Mouse (Mus musculus): ENCODE data around the gene Jakmip3. TPM values are rescaled to one million over a fixed set of nuclear protein-coding genes. Genes with fewer than 3 reads are reported as not detected.
A peak's percentile ranks its signal among the peaks of the same experiment; 100 is the strongest.

The Jakmip3 gene
- polyA plus RNA-seq (2015; fragmentation: Nextera tagmentation; extraction: Ambion mirVana) = 4.3 and 5.1 TPM in 2 replicates

DNA sequence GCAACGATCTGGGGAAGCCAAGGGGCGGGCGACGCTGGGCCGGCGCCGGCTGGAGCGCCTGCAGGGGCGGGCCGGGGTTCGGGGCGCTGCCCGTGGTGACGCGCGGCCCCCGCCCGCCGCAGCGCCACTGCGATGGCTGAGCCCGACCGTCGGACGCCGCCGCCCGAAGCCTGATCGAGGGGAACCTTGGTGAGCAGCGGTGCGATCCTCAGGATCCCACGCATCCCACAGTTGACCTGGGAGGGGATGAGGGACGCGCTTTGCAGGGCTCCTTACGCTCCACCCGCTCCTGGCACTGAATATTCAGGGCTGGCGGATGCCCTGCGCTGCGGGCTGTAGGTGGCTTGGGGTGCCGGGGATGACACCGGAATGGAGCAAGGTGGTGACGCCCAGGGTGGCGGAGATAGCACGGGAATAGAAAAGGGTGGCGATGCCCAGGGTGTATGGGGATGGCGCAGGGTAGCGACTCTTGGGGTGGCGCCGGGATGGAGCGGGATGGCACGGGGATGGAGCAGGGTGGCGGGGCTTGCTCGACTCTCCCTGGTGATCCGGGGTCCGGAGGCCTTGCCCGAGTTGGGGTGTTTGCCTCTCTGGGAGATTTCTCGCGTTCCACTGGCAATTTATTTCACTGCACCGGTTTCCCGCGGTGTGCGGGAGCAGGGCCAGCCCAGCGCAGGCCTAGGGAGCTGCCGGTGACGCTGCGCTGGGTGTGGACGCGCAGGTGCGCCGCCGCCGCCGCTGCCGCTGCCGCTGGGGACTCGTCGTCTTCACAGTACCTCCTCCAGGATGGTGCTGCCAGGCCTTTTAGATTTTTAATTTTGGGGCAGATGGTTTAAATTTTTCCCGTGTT, at the start of gene Jakmip3:
TSS of gene Jakmip3 (plus strand) at position 119 of the 850 bp plus-strand sequence.
- Histone ChIP-seq H3K4me1 (replicated peaks) (peaks cover 18% of the 10 kb centered on the region), H3K9ac (peak within 1 kb of the TSS; percentile 78), H3K27ac (peak within 1 kb of the TSS; percentile 55), H3K4me3 (peak within 1 kb of the TSS; percentile 57), H3K9me3 (no peaks in the 10 kb centered on the region), H3K27me3 (peaks cover 88% of the 10 kb centered on the region), H3K4me2 (peak within 1 kb of the TSS; percentile 88), H3K36me3 (no peaks in the 10 kb centered on the region)
- under 1% methylated on average over 78 of the region's 78 CpGs for WGBS
- peak; percentile 80 for ATAC-seq (ENCODE audit: low FRiP score)

DNA sequence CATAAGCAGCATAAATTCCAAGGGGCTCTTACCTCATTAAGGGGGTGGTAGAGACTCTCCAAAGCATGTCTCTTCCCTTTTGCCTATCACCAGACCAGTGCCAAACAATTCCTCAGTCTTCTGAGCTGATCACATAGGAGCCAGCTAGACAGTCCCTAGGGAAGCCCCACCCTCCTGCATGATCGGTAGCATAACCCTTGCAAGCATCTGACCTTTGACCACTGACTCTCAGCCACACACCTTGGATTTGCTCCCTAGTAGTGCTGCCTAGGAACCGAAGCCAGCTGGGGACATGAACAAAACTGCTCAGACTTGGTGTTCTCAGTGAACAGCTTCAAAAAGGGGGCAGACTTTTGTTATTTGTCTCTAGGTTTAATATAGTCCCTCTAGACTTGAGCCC, 42.4 kb upstream of the Jakmip3 start:
- H3K4me1 ChIP-seq (replicated peaks) = no peaks in the 10 kb centered on the region
- H3K4me2 ChIP-seq = no peak overlapping the region
- H3K27ac ChIP-seq = no peak overlapping the region
- peaks cover 37% of the 10 kb centered on the region for H3K36me3 ChIP-seq
- H3K9ac ChIP-seq = no peak overlapping the region
- 78% methylated on average over 2 of the region's 2 CpGs for WGBS
- no peaks in the 10 kb centered on the region for H3K27me3 ChIP-seq
- H3K4me3 ChIP-seq = no peak overlapping the region
- H3K9me3 ChIP-seq = no peaks in the 10 kb centered on the region
- ATAC-seq (ENCODE audit: low FRiP score) = no peak

DNA sequence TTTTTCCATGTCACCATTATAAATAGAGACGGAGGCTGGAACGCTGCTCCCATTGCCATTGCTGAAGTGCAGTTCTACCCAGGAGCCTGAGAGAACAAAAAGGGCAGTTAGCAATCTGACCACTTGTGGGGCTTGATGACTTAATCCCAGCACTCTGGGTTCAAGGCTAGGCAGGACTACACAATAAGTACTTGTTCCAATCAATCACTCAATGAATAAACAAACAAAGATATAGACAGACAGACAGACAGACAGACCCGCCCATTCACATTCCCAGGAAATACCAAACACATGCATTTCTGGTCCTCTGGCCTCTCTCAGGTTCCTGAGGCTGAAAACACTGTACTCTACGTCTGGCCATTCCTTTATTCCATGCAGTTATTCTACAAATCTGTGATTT, 41.8 kb upstream of the Jakmip3 start:
- Histone ChIP-seq H3K27ac (no peak overlapping the region), H3K4me1 (replicated peaks) (no peaks in the 10 kb centered on the region), H3K4me3 (no peak overlapping the region), H3K27me3 (no peaks in the 10 kb centered on the region), H3K36me3 (peaks cover 32% of the 10 kb centered on the region), H3K9ac (no peak overlapping the region), H3K9me3 (no peaks in the 10 kb centered on the region), H3K4me2 (no peak overlapping the region)
- WGBS = 81% methylated on average over 4 of the region's 4 CpGs
- no peak for ATAC-seq (ENCODE audit: low FRiP score)

DNA sequence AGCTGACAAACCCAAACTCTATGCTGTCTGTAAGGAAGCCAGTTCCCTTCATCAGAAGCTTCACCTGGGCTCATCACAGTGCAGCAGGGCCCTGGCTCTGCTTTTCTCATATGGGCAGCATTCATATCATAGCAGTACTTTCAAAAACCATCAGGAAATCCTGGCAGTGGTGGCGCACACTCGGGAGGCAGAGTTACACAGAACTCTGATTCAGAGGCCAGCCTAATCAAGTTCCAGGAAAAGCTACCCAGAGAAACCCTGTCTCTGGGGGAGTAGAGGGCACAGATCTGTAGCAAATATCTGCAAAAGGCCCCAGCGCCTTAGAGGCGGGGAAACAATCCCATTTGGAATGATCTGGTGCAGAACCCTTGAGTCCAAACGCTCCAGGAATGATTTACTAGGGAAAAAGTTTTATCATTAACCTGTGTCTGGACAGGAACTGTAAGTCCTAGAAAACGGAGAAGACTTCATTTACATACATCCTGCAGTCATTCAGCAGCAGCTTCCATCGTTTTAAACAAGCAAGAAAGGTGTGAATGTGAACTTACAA, 36.6 kb upstream of the Jakmip3 start:
- Histone ChIP-seq H3K4me3 (no peak overlapping the region), H3K36me3 (no peaks in the 10 kb centered on the region), H3K4me2 (no peak overlapping the region), H3K27me3 (0 out of 2 replicates have a peak, but pooled peaks cover 4% of the 10 kb centered on the region), H3K4me1 (replicated peaks) (peaks cover 30% of the 10 kb centered on the region), H3K27ac (no peak overlapping the region), H3K9me3 (no peaks in the 10 kb centered on the region), H3K9ac (no peak overlapping the region)
- 77% methylated on average over 7 of the region's 7 CpGs for WGBS
- no peak for ATAC-seq (ENCODE audit: low FRiP score)

DNA sequence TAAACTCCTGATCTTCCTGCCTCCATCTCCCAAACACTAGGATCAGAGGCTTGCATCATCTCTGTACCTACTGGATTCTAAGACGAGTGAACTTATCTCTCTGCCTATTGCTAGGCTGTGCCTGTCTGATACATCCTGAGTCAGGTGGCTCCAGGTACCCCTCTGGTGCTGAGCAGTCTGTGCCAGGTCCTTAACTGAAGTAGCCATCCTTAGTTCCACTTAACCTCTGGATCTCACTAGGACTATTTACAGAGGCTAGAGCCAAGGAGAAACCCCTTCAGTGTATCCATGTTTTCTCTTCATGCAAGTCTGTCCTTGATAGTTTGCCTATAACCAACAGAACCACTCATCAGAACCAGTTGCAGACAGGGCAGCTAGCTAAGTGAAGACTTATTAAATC, 34.1 kb upstream of the Jakmip3 start:
- no peak overlapping the region for H3K27ac ChIP-seq
- H3K4me2 ChIP-seq = peak overlapping the region; percentile 80
- no peaks in the 10 kb centered on the region for H3K9me3 ChIP-seq
- no peak overlapping the region for H3K4me3 ChIP-seq
- peaks cover 16% of the 10 kb centered on the region for H3K27me3 ChIP-seq
- no peak for ATAC-seq (ENCODE audit: low FRiP score)
- H3K9ac ChIP-seq = peak overlapping the region; percentile 43; the same call in 1 of the 2 replicates
- 87% methylated on average over 1 of the region's 1 CpGs for WGBS
- H3K4me1 ChIP-seq (replicated peaks) = peaks cover 37% of the 10 kb centered on the region
- no peaks in the 10 kb centered on the region for H3K36me3 ChIP-seq

DNA sequence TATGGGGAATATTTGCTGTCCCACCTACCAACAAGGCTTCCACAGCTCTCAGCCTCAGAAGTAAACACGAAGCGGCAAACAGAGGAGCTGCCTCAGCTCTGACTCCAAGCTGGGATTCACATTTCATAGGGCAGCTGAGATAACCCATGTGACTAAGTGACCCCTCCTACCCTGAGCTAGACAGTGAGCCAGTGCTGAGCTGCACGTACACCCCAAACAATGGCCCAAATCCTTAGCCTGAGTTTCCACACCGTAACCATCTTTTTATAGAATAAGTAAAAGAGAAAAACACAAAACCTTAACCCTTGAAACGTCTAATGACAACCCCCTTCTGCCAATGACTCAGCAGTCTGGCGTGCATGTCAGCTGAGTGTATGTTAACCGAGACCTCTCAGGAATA, 33.5 kb upstream of the Jakmip3 start:
- WGBS = 9% methylated on average over 7 of the region's 7 CpGs
- H3K36me3 ChIP-seq = no peaks in the 10 kb centered on the region

DNA sequence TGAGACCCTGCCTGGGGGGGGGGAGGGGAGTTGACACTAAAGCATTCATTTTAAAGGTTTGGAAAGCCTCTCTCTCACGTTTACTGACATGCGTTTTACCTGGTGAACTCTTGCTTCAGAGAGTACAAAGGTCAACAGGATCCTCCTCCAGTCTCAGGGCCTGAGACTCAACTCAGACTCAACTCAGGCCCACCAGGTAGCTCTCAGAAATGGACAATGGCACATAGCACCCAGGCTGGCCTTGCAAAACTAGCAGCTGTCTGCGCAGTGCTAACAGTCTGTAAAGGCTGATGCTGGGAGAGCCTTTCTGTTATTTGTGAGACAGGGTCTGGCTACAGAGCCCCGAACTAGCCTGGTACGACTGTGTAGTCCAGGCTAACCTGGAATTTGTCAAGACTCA, 32.6 kb upstream of the Jakmip3 start:
- Histone ChIP-seq H3K4me1 (replicated peaks) (peaks cover 37% of the 10 kb centered on the region), H3K9ac (no peak overlapping the region), H3K9me3 (no peaks in the 10 kb centered on the region), H3K4me2 (peak overlapping the region; percentile 80), H3K4me3 (peak overlapping the region; percentile 72), H3K27ac (no peak overlapping the region), H3K36me3 (no peaks in the 10 kb centered on the region), H3K27me3 (peaks cover 20% of the 10 kb centered on the region)
- no peak for ATAC-seq (ENCODE audit: low FRiP score)
- WGBS = 58% methylated on average over 5 of the region's 5 CpGs

More for the DNA sequence above, 33.5 kb upstream of the Jakmip3 start:
- Histone ChIP-seq H3K4me2 (peak overlapping the region; percentile 80), H3K27me3 (peaks cover 20% of the 10 kb centered on the region), H3K4me1 (replicated peaks) (peaks cover 37% of the 10 kb centered on the region), H3K4me3 (peak overlapping the region; percentile 18), H3K27ac (0 out of 2 replicates have a peak overlapping the region, but pooled peaks have one; percentile 18), H3K9me3 (no peaks in the 10 kb centered on the region), H3K9ac (peak overlapping the region; percentile 19; the same call in 1 of the 2 replicates)
- no peak for ATAC-seq (ENCODE audit: low FRiP score)

DNA sequence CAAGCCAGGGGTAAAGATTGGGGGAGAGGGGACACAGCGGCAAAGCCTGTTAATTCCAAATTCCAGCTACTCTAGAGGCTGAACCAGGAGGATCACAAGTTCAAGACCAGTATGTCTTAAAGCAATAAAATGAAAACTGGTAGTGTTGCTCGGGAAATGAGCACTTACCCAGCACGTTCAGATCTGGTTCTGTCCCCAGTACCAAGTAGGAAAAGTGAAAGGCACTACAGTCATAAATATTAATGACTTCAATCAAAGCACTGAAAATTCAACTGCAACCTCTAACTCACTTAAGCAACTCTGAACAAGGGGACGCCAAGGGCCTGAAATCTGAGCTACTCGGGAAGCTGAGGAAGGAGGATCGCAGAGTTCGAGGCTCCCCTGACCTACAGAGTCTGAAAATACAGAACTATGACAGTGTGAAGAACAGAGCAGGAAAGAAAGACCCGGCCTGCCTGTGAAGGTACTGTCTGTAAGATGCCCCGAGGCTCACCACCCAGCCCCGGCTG, 31.7 kb upstream of the Jakmip3 start:
- H3K27ac ChIP-seq = peak overlapping the region; percentile 61; the same call in 1 of the 2 replicates
- peak overlapping the region; percentile 90 for H3K9ac ChIP-seq
- 4% methylated on average over 10 of the region's 10 CpGs for WGBS
- H3K4me1 ChIP-seq (replicated peaks) = peaks cover 37% of the 10 kb centered on the region
- ATAC-seq (ENCODE audit: low FRiP score) = peak; percentile 78; the same call in 1 of the 2 replicates
- no peaks in the 10 kb centered on the region for H3K9me3 ChIP-seq
- H3K4me3 ChIP-seq = peak overlapping the region; percentile 72
- H3K36me3 ChIP-seq = no peaks in the 10 kb centered on the region
- H3K27me3 ChIP-seq = peaks cover 20% of the 10 kb centered on the region
- peak overlapping the region; percentile 80 for H3K4me2 ChIP-seq

DNA sequence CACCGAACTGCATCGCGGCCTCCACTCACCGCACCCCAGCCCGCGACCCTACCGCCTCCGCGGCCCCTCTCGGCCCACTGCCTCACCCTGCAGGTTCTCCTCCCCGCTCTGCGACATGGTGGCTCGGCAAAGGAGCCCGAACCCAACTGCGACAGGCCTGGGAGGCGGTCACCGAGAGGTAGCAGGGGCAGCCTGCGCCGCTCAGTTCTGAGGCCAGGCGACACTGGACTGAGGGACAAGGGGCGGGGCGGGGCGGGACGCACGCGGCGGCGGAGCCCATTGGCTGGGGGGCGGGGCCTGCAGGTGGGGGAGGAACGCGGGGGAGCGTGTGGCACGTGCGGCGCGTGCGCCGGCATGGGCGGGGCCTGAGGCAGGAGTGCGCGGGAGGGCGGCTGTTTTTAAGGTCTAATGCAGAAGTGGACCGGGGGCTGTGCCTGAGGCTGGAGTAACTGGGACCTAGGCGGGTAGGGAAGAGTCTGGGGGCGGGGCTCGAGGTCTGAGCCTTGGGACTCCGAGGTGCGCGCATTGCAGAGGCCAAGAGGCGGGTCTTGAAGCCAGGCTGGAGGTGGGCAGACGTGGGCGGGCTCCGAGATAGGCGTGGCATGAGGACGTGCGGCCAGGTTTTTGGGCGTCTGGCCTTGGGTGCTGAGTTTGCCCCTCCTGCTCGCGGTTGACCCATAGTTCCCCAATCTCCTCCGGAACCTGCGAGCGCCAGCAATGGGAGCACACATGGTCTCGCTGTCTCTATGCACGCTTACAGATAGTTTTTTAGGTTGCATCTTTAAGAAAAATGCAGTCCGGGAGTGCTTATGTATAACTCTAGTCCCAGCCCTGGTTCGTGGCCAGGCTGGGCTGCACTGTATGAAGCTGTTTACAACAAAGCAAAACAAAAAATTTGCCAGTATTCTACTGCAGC, 31.0 kb upstream of the Jakmip3 start, which contains the start of gene Bnip3:
TSS of gene Bnip3 (minus strand) at position 243 of the 916 bp plus-strand sequence.
- Histone ChIP-seq H3K27me3 (peaks cover 20% of the 10 kb centered on the region), H3K4me2 (peak within 1 kb of the TSS; percentile 80), H3K4me3 (peak within 1 kb of the TSS; percentile 72), H3K9me3 (no peaks in the 10 kb centered on the region), H3K27ac (peak within 1 kb of the TSS; percentile 61), H3K9ac (peak within 1 kb of the TSS; percentile 90), H3K4me1 (replicated peaks) (peaks cover 37% of the 10 kb centered on the region), H3K36me3 (no peaks in the 10 kb centered on the region)
- peak; percentile 96 for ATAC-seq (ENCODE audit: low FRiP score)
- WGBS = under 1% methylated on average over 54 of the region's 66 CpGs

DNA sequence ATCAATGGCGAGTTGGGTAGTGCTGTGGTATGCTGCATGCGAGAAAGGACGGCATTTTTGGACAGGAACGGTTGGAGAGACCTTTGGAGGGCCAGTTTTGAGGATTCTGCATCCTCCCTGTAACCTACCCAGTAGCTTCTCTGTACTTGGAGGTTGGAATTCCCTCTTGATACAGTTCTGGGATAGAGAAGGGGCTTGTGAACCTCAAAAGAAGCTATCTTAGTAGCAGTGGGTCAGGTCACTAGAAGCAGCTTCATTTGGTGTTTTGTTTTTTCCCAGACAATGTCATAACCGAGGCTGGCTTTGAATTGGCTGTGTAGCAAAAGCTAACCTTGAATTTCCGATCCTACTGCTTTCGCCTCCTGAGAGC, 30.4 kb upstream of the Jakmip3 start:
- ATAC-seq (ENCODE audit: low FRiP score) = no peak
- 26% methylated on average over 7 of the region's 7 CpGs for WGBS
- Histone ChIP-seq H3K4me3 (peak overlapping the region; percentile 72), H3K9me3 (no peaks in the 10 kb centered on the region), H3K27ac (no peak overlapping the region), H3K36me3 (no peaks in the 10 kb centered on the region), H3K4me1 (replicated peaks) (peaks cover 37% of the 10 kb centered on the region), H3K27me3 (peaks cover 20% of the 10 kb centered on the region), H3K4me2 (peak overlapping the region; percentile 80), H3K9ac (peak overlapping the region; percentile 90)

DNA sequence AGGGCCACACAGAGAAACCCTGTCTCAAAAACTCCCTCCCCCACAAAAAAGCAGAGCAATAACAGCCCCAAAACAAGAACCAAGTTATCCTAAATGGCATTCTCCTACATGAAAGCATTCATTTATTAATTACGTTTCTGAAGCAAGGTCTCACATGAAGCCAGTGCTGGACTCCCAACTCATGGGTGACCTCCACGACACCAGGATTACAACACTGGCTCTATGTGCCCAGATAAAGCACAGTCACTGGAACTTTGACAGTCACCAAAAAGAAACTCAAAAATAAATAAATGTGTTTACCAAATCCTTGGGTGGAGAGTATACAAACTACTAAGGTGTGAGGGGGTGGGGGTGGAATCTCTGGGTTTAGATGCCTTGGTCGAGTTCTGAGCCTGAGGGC, 26.9 kb upstream of the Jakmip3 start:
- Histone ChIP-seq H3K9ac (no peak overlapping the region), H3K4me2 (no peak overlapping the region), H3K36me3 (no peaks in the 10 kb centered on the region), H3K27ac (no peak overlapping the region), H3K27me3 (peaks cover 16% of the 10 kb centered on the region), H3K4me3 (no peak overlapping the region), H3K4me1 (replicated peaks) (peaks cover 11% of the 10 kb centered on the region), H3K9me3 (no peaks in the 10 kb centered on the region)
- 83% methylated on average over 3 of the region's 3 CpGs for WGBS
- ATAC-seq (ENCODE audit: low FRiP score) = no peak

Data from hindbrain, embryonic 13.5 days (tissue).